Mouse (Mus musculus) spleen, postnatal 10 days (tissue): Measurements from ENCODE around the gene Plpp4.

Source experiments
- DNase-seq, 2 experiments: peaks; one replicate each; pipeline ENCODE4 v3.0.0; 2021 to 2022; ENCODE audit warnings: low spot score in 2 of 2

Plpp4 gene

GRCm38 (mm10) chr7:129256621-129257373, at the start of gene Plpp4:
Gene Plpp4, plus strand, starts transcription at chr7:129257031.
- DNase-seq = no peak

DNA sequence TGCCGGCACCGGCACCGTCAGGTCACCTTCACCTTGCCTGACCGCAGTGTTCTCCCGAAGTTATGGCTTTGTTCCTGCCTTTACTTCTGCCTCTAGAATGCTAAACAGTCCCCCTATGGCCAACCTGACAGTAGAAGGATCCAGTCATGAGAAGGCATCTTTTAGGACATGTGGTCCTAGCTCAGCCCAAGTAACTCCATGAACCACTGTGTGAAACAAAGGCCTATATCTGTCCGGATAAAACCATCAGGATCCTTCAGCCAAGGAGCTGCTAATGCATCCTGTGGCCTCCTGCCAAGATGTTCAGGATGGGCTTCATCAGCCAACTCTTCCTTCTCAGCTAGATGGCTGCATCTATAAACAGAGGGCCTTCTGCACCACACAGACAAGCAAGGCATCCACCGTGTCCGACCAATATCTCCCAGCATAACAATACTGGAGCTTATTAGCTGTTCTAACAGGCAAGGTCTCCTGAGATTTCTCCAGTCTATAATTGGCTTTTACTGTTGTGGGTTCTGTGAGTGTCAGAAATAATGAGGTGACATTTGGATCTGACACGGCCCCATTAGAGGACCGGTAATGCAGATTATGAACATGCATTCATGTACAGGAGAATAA, 40.8 kb upstream of the Plpp4 start:
- no peak for DNase-seq

DNA sequence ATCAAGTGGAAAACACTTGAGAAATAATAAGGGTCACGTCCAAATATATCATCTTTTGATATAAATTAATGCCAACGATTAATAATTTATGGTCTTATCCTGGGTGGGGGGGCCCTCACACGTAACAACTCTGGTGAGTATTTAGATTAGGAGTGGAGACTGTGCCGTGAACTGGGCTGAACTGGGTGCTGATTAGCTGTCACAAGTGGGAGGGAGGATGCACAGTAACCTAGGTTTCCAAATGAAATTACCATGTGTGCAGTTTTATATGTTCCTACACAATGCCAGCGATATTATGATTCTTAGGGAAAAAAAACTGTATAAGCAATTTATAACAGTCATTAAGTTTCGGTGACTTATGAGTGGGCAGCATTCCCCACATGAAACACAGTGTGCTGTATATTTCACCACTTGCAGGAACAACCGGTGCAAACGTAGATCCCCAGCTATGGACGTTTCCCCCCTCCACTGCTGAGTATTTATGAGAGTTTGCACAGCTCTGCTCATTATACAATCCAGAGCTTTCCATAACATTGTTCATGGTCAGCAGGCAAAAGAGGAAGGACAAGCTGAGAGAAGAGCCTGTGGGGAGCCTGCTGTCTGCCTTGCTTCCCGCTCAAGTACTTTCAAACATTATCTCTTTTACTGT, 40.2 kb upstream of the Plpp4 start:
- no peak for DNase-seq

DNA sequence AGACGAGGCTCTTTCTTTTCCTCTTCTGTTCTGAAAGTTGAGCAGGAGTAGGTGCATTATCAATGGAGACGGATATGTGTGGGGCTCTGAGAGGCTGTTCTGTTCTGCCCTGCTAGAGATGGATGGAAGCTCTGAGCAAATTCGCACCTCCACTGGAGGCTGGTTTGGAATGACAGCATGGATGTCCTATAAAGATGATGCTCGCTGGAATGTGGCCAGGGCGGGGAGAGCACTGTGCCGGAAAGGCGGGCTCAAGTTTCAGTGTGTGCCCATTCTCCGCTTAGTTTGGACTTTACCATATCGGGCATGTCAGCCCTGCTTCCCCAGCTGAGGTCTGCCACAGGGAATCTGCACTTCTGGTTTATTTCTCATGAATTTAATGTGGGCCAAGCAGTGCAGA, 35.9 kb upstream of the Plpp4 start:
- DNase-seq = no peak

DNA sequence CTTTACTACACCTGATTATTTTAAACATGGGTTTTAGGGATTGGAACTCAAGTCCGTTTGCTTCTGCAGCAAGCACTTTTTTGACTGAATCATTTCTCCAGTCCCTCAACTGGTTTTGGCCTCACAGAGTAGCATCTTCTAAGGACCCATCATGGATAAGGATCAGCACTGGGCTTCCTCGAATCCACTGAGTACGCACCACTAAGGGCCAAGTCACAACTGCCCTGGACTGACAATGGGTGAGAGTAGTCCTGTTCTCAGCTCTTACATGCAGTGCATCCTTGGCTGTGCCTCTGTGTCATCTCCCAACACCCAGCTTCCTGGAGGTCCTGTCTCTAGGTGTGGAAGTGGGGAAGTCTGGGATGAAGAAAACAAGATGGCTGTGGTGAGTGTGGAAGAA, 35.2 kb upstream of the Plpp4 start:
- no peak for DNase-seq

DNA sequence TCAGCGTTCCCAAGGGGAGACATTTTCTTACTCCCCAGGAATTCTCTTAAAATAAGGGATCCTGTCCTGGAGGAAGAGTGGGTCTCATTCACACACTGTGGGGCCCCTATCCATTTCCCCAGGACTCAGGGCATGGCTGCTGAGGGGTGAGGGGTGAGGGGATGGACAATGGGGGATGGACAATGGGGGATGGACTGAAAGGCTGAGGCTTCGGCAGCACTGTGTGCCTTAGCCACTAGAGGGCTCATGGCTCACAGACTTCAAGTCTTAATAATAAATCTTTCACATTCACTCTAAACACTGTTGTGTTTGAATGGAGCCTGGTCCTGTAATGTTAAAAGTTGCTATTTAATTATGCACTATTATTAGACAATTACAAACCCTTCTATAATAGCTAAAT, 21.4 kb upstream of the Plpp4 start:
- no peak for DNase-seq

DNA sequence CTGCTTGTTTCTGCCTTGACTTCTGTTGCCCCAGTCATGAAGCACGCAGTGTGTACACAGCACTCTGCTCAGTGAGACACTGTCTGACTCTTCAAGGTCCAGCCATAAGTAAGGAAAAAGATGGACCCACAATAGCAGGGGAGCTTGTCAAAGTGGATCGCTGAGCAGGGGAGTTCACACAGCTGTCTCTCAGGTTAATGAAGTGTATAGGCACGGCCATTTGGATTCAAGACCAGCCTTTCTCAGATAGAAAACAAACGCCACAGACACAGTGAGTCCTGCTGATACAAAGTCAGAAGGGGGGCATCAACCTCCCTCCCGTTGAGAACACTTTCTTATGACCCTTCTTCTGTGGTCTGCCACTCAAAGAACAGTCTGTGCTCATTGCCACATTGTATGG, 20.8 kb upstream of the Plpp4 start:
- no peak for DNase-seq

GRCm38 (mm10) chr7:129250981-129251380, 5.8 kb upstream of the Plpp4 start:
- no peak for DNase-seq

DNA sequence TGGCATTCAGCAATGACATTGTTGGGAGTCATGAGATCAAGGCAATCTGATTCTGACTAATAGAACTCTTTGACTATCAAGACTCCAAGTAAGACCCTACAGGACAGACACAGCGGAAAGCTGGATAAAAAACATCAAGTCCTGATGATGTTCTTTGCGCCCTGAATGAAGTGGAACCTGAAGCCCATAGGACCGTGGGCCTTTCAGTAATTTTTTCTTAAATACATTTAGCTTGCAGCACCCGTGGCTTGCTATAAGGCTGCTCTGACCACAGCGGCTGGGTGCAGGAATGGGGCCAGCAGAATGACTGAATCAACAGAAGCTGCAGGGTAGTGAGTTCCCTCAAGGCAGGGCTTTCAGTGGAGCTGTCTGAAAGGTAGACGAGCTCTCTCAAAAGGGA, 3.4 kb upstream of the Plpp4 start:
- DNase-seq = no peak

GRCm38 (mm10) chr7:129254126-129254525, 2.7 kb upstream of the Plpp4 start:
- no peak for DNase-seq

DNA sequence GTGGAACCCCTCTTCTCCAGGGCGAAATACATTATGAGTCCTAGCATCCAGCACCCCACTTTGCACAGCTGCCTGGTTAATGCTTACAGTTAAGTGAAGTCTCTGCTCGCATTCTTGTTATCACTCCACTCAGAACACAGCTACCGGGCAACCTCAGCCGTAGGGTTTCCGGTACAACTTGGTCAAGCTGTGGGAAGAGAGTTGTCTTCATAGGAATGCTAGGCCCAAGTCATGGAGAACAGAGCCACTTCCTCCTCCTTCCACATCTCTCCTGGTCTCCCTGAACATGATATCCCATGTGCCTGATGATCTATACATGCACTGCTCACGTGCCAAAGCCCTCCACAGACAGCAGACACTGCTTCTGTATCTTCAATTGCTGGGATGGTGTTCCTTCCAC, 1.4 kb upstream of the Plpp4 start:
- no peak for DNase-seq

GRCm38 (mm10) chr7:129257374-129258018, 665 bp downstream of the Plpp4 start:
- no peak for DNase-seq

DNA sequence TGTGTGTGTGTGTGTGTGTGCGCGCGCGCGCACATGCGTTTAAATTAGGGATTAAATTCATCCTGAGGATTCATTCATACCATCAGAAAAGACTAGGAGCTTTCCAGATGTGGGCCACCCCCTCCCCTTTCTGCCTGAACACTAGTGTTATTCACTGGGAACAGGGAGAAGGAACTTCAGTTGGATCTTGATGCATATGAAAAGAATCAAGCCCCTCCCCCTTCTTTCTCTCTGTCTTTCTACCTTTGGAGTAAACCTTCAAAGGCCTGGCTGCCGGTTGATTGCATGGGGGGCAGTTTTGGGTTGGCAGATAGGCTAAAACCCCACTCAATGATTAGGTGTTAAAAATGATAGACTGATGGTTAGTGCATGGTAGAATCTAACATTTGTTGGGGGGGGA, 1.5 kb downstream of the Plpp4 start:
- DNase-seq = no peak

GRCm38 (mm10) chr7:129259195-129259594, 2.4 kb downstream of the Plpp4 start:
- DNase-seq = no peak

DNA sequence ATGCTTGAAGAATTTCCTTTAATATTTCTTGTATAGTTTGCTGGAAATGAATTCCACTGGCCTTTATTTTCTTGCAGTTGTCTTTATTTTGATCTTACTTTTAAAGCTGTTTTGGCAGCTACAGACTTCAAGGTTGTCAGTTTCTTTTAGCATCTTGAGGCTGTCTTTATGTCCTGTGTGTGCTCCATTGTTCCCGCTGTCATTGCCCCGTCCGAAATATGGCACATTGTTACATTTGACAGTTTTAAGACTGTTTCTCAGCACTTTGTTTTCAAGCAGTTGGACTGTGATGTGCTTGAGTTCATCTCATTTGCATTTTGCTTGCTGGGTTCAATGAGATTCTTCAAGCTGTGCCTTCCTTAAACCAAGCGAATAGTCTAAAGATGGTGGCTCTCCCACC, 17.0 kb downstream of the Plpp4 start:
- DNase-seq = no peak

DNA sequence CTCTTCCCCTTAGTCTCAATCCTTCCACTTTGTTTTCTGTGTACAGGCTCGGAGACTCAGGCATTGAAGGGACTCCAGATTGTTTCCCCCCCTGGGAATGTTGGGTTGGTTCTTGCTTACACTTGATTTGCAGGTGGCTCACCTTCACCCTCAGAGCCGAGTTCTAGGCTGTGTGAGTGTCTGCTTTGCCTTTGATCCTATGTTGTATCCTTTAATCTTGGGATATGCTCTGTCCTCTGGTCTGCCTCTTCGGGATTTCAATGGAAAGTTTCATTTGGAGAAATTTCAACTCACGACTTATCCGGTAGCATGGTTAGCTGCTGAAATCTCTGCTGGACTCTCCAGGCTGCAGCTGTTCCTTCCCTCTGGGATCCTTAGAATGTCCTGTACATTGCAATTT, 17.9 kb downstream of the Plpp4 start:
- DNase-seq = no peak

- no peak for DNase-seq
These were observed 20.9 kb downstream of the Plpp4 start for GRCm38 (mm10) chr7:129277751-129278150.

DNA sequence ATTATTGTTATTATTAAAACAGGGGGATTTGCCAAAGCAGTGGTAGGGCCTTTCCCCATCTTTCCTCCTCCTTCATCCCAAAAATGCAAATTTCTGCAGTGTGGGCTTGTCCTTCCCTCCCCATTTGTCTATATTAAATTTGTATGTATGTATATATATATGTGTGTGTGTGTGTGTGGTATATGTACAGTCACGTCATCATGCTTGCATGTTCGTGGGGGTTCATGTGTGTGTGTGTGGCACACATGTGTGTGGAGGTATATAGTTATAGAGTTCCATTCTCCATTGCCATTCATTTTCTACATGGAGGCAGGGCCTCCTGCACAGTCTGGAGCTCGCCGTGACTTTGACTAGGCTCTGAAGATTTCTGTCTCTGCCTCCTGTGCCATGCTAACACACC, 22.0 kb downstream of the Plpp4 start:
- DNase-seq = no peak

- no peak for DNase-seq
These were observed 22.4 kb downstream of the Plpp4 start for GRCm38 (mm10) chr7:129279261-129279660.

- no peak for DNase-seq
These were observed 25.1 kb downstream of the Plpp4 start for GRCm38 (mm10) chr7:129281966-129282365.

GRCm38 (mm10) chr7:129285186-129285868, 28.5 kb downstream of the Plpp4 start:
- DNase-seq = no peak

DNA sequence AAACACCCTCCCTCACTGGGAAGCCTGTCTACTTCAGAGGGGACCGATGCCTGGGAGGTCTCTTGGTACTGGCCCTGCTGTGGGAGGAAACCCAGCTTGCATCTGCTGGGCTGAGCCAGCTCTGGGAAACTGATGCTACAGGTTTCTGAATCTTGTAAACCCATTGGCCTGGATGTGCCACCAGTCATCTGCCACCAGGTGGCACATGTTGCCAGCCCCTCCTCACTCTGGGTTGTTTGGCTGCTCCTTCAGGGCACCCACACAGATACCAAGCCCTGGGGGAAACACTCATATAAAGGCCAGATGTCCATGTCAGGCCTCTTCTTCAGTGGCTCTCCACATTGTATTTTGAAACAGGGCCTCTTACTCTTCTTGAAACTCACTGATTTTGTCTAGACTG, 36.4 kb downstream of the Plpp4 start:
- DNase-seq = no peak
